In the genomic region with DNA sequence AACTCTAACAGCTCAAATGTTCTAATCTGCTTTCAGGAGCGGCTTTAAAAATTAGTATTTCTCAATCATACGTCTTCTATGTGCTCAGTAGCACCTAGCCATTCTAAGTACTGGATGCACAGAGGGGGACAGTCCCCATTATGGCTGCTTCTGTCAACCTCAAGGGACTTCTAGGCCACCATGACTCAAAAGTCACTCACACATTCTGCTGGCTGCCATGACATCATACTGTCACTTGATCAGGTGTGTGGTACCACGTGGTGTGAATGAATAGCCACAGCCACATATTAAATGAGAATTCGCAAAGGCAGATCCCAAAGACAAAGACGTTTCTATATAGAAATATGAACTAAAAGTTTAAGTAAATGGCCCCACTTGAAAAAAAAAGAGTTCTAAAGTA, we compare ENCODE assay signal across 1 mouse cellular context.
TF ChIP-seq lines count a peak whose summit lies in the region.

No protein-coding gene starts in this region.

TF ChIP-seq in CH12.LX, 34 proteins besides CTCF, POLR2A, EP300 and RAD21 (continued from another document):
- TF ChIP-seq HCFC1 (IDR thresholded peaks at IDR 0.05; ENCODE audit: low read depth, low read length) (0 out of 2 replicates have a peak, but pooled peaks have one; percentile 33), USF1 (IDR thresholded peaks at IDR 0.05; ENCODE audit: low read depth, low read length) (peak; percentile 91), ZKSCAN1 (IDR thresholded peaks at IDR 0.05; ENCODE audit: borderline replicate concordance, low read depth, low read length) (no peak), NRF1 (IDR thresholded peaks at IDR 0.05; ENCODE audit: low read depth, low read length) (peak; percentile 51; the same call in 1 of the 2 replicates), ZNF384 (IDR thresholded peaks at IDR 0.05; ENCODE audit: low read depth, low read length) (peak; percentile 57), PAX5 (IDR thresholded peaks at IDR 0.05; ENCODE audit: low read length) (no peak), SIN3A (IDR thresholded peaks at IDR 0.05; ENCODE audit: low read length) (peak; percentile 95), CHD1 (IDR thresholded peaks at IDR 0.05; ENCODE audit: low read depth, low read length) (no peak; the same call in 1 of the 2 replicates), IRF4 (IDR thresholded peaks at IDR 0.05; ENCODE audit: low read depth, low read length) (peak; percentile 98), ELF1 (IDR thresholded peaks at IDR 0.05; ENCODE audit: low read depth, low read length) (no peak), MAZ (IDR thresholded peaks at IDR 0.05; ENCODE audit: low read depth, low read length) (peak; percentile 17; the same call in 1 of the 2 replicates), UBTF (IDR thresholded peaks at IDR 0.05; ENCODE audit: low read depth, low read length) (no peak), BHLHE40 (IDR thresholded peaks at IDR 0.05; ENCODE audit: low read depth, low read length) (peak; percentile 98), SMC3 (IDR thresholded peaks at IDR 0.05; ENCODE audit: low read depth, low read length) (peak; percentile 12; the same call in 1 of the 2 replicates), ZC3H11A (IDR thresholded peaks at IDR 0.05; ENCODE audit: low read depth, low read length) (no peak), JUND (conservative IDR thresholded peaks at IDR 0.05; ENCODE audit: low read depth, low read length) (peak; percentile 90), ZMIZ1 (IDR thresholded peaks at IDR 0.05; ENCODE audit: low read depth, low read length) (no peak), MAX (IDR thresholded peaks at IDR 0.05; ENCODE audit: low read length) (peak; percentile 99), CHD2 (IDR thresholded peaks at IDR 0.05; ENCODE audit: low read length) (peak; percentile 56), MEF2A (IDR thresholded peaks at IDR 0.05; ENCODE audit: borderline replicate concordance, low read depth, low read length) (peak; percentile 93), MAFK (IDR thresholded peaks at IDR 0.05; ENCODE audit: insufficient replicate concordance, low read length) (peak; percentile 79; the same call in 1 of the 2 replicates), MYC (IDR thresholded peaks at IDR 0.05; ENCODE audit: low read depth, low read length) (peak; percentile 95), KAT2A (IDR thresholded peaks at IDR 0.05; ENCODE audit: insufficient replicate concordance, low read length) (0 out of 2 replicates have a peak, but pooled peaks have one; percentile 55)
TF ChIP-seq in CH12.LX: peak in this region for 24.
